Mouse (Mus musculus): ENCODE results near the gene Spsb1.

DNA sequence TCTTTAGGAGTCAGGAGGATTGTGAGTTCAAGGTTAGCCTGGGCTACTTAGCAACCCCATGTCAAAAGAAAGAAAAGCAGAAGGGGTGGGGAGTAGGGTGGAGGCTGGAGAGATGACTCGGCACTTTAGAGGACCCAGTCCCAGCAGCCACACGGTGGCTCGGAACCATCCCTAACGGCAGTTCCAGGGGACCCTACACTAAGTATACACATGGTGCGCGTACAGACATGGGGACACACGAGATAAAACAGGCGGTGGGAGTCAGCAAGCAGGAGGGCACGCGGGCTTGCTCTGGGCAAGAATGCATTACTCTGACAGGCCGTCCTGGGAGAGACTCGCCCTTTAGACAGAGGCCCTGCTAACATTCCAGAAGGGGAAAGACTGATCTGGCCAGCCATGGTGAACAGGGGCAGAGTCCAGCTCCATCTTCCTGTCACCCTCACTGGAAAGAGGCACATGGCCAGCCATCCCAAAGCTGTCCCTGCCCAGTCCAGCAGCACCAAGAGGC is 47.2 kb upstream of the Spsb1 start:
- no peak for TF ChIP-seq CTCF (IDR thresholded peaks at IDR 0.05; ENCODE audit: control insufficient read depth, insufficient read depth, low read length)
- no peak for TF ChIP-seq POLR2A (IDR thresholded peaks at IDR 0.05; ENCODE audit: borderline replicate concordance, control insufficient read depth, low read depth, low read length)

Data from bone marrow, adult 2 months (tissue).